Mouse (Mus musculus) CH12.LX (cell line): ENCODE measurements around the gene Ptbp3.

ENCODE experiments used
- CHD1 ChIP-seq: IDR thresholded peaks from 2 replicates; pipeline ENCODE4 v1.6.1; 2012; ENCODE audit warnings: low read depth, low read length, improper control_type of control experiment, inconsistent platforms
- CHD2 ChIP-seq: IDR thresholded peaks from 2 replicates; pipeline ENCODE4 v1.6.1; 2011; ENCODE audit warnings: low read length, improper control_type of control experiment
- CTCF ChIP-seq, 2 experiments: IDR thresholded peaks in 1 of 2; conservative IDR thresholded peaks in 1 of 2; 2 replicates each; pipeline ENCODE4 v1.5.1; 2011 to 2012; ENCODE audit warnings: low read depth in 2 of 2, low read length in 2 of 2, improper control_type of control experiment in 1 of 2, inconsistent platforms in 1 of 2, mild to moderate bottlenecking in 1 of 2, moderate library complexity in 1 of 2
- EP300 ChIP-seq: IDR thresholded peaks from 2 replicates; pipeline ENCODE4 v1.6.1; 2011; ENCODE audit warnings: low read length, improper control_type of control experiment
- POLR2A ChIP-seq: IDR thresholded peaks from 2 replicates; pipeline ENCODE4 v1.6.1; 2011; ENCODE audit warnings: low read depth, mild to moderate bottlenecking, improper control_type of control experiment, low read length
- USF1 ChIP-seq: IDR thresholded peaks from 2 replicates; pipeline ENCODE4 v1.6.1; 2014; ENCODE audit warnings: low read depth, mild to moderate bottlenecking, inconsistent platforms, low read length, improper control_type of control experiment
- ZNF384 ChIP-seq: IDR thresholded peaks from 2 replicates; pipeline ENCODE4 v1.6.1; 2012; ENCODE audit warnings: low read depth, low read length, improper control_type of control experiment, inconsistent platforms

- no peak for TF ChIP-seq CTCF (conservative IDR thresholded peaks at IDR 0.05 in 1 of 2, IDR thresholded peaks at IDR 0.05 in 1 of 2; ENCODE audit: low read depth in 2 of 2, low read length in 2 of 2)
- TF ChIP-seq USF1, result no peak
- no peak for TF ChIP-seq EP300
- no peak for TF ChIP-seq POLR2A
- TF ChIP-seq ZNF384, result no peak
- TF ChIP-seq CHD2, result no peak
- TF ChIP-seq CHD1, result no peak
These were observed 15.9 kb downstream of the Ptbp3 start for GRCm38 (mm10) chr4:59533268-59533667.
